Mouse (Mus musculus): ENCODE results near the gene Frs2.

Frs2 gene

DNA sequence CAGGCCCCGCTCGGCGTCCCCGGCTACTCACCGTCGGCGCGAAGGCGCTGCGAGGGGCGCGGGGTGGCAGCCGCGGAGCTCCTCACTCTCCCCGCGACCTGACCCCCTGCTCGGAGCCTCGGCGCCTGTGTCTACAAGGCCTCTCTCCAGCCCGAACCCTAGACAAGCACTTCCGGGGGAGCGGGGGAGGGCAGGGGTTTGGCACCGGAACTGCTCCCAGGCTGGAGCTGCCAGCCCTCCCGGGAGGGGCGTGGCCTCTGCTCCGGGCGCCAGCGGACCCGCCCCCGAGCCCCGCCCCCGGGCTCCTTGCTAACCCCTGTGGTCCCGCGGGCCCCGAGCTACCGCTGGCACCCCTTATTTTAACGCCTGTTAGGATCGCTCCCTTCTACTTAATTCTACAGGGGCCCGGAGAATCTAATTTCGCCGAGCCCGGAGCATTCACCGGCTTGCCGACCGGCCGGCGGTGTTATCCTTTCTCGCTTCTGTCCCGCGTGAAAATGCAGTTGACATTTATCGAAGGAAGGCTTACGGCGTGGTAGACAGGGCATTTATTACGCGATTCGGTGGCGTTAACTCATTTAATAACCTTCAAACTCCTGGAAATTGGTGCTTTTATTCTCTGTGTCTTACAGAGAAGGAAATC, at the start of gene Frs2:
TSS of gene Frs2 (minus strand) at position 174 of the 643 bp plus-strand sequence.
- WGBS = under 1% methylated on average over 57 of the region's 57 CpGs

DNA sequence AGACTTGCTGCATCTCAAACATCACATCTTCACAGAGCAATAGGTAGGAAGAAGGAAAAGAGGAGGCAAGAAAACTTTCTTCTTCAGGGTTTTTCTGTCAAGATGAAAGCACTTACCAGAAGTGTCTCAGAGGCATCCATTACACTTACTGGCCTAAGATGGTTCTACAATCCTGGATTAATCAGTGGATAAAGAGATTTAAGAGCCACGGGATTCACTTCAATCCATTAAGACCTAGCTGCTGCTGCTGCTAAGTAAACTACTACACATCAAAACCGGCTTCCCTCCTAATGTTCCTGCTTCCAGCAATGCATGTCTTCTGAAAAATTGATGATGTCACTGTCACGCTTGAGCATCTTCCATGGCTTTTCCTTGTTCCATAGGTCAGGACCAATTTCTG, 48.4 kb upstream of the Frs2 start:
- WGBS = 93% methylated on average over 3 of the region's 3 CpGs

DNA sequence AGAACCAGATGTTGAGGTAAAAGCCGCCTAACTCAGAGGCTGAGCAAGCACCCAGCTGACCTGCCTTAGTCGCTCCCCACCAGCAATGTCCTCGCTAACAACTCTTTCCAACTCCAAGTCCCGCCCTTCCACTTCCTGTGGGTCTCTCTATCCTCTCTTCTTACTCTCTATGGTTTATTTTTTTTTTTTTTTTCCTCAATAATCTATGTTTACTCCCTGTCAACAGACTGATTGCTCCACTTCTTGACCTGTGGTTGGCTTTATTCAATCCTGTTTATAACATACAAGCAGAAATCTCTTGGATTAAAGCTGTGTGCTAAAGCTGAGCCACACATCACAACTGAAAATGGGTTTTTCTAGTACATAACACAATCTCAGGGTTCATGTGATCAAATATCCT, 47.4 kb upstream of the Frs2 start:
- 97% methylated on average over 4 of the region's 4 CpGs for WGBS

DNA sequence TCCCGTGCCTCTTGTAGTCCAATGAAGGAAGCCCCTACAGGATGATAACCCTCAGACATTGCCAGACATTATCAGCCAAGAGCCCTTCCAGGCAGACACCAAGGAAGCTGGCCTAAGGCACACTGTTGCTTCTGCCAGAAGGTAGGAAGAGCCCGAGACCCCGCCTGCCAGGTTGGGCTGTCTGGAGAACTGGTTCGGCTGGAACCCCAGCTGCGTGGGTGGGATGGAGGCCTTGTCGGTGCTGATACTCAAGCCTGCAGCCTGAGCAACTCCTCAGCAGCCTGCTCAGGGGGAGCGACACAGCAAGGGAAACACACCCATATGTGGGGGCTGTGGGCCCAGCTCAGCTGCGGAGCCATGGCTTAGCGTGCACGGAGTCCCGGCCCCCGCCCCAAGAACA, 46.7 kb upstream of the Frs2 start:
- WGBS = 95% methylated on average over 12 of the region's 12 CpGs

DNA sequence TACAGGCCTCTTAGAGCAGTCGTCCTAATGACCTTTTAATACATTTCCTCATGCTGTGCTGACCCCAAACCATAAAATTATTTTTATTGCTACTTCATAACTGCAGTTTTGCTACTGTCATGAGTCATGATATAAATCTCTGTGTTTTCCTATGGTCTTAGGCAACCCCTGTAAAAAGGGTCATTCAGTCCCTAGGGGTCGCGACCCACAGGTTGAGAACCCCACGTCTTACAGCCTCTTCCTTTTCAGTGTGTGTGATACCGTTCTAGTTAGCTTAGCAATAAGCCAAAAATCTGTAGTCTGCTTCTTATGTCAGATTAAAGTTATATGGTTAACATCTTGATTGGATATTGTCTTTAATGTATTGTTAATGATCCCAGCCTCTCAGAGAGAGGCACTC, 45.0 kb upstream of the Frs2 start:
- 85% methylated on average over 5 of the region's 5 CpGs for WGBS

DNA sequence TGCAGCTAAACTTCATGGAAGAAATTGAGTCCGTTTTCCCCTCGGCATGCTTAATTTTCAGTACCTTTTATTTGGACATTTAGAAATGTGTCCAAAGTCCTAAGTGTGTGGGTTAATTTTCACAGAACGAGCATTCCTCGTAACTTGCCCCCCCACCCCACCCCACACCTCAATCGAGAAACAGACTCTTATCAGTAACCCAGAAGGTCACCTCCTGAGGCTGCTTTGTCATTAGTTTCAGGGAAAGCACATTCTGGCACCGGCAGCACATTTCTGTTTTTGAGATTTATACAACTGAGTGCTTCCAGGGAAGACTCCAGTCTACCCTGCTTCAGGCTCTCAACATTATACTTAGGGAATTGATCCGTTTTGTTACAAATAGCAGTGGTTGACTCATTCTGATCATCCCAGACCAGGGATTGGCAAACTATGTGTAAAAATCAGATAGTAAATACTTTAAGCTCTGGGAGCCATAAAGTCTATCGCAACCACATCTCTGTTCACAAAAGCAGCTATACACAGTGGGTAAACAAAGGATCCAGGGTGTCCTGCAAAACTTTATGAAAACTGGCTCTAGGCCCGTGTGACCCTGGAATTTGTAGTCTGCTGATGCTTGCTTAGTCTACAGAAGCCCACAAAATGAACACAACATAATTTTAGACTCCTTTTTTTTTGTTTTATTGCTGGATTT, 37.2 kb upstream of the Frs2 start:
- 79% methylated on average over 9 of the region's 9 CpGs for WGBS

DNA sequence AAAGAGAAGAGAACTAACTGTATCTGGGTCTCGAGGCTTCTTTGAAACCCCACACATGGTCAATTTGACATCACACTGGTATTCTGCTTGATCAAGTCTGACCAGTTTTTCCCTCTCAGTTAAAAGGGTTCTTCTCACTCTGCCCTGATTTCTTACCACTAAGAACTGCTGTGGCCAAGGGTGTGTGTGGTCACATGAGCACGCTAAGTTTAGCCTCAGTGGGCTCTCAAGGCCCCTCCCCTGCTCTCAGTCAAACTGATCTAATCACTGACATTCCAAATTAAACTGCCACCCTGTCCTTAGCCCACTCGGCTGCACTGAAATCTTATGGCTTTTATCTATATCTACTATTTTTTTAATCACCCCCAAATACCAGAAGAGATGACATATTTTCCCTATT, 32.8 kb upstream of the Frs2 start:
- WGBS = 63% methylated on average over 3 of the region's 3 CpGs

DNA sequence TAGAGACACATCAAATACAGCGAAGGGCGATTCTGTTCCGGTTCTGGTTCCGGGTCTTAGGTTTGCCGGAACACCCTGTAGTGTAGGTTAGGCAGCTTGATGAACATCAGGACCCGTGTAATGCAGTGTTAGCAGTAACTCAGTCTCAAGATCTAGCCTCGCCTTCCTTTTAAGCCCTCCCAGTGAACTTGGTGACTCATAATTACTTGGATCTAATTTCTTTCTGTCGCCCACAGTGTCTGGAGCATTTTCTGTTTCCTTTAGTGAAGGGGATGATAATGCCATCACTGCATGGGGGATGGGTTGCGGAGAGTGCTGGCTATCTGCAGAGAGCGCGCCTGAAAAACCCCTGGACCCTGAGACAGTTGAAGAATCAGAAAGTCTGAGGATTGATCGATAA, 26.3 kb upstream of the Frs2 start:
- 76% methylated on average over 12 of the region's 12 CpGs for WGBS

DNA sequence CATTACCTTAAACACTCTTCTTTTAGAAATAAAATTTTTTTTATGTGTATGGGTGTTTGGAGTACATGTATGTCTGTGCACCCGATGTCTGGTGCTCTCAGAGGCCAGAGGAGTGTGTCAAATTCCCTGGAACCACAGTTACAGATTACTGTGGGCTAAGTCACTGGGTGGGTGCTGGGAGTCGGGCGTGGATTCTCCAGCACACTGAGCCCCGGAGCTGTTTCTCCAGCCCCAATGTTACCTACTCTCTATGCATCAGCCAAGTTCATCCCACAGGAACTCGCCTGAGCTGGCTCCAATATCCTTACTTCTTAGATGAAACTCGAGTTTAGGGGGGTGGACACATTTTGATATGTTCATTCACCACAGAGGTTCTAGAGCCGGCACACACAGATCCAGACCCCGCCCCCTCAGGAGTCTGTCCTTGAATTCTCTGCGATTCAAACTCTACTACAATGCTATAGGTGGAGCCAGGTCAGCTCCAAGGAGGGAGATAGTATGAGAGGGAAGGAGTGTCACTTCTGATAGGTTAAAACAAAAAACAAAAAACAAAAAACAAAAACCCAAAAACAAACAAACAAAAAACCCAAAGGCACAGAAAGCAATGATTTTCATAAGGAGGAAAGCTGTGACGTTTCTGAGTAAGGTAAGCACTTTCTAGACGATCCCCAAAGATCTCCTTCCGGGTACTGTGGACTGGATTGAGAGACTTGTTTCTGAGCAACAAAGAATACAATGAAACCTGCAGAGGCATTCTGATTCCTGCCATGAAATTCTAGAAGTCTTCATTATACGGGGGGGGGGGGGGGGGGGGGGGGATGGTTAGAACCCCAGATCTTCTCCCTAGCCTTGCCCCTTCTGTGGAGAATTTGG, 25.5 kb upstream of the Frs2 start:
- 35% methylated on average over 13 of the region's 13 CpGs for WGBS

DNA sequence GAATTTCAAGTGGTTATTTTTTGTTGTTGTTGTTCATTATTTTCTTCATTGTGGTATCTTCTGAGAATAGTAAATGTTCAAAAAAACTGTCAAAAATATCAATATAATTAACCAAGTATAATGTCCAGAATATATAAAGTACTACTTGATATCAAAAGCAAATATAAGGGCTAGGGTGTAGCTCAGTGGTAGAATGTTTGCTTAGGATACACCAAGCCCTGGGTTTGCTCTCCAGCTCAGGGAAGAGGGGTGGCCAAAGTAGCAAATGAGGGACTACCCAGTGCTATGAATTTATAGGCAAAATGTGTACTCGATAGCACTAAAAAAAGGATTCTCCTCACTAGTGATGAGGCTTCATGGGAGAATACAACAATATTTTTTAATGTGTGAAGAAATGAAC, 24.8 kb upstream of the Frs2 start:
- 79% methylated on average over 1 of the region's 1 CpGs for WGBS

DNA sequence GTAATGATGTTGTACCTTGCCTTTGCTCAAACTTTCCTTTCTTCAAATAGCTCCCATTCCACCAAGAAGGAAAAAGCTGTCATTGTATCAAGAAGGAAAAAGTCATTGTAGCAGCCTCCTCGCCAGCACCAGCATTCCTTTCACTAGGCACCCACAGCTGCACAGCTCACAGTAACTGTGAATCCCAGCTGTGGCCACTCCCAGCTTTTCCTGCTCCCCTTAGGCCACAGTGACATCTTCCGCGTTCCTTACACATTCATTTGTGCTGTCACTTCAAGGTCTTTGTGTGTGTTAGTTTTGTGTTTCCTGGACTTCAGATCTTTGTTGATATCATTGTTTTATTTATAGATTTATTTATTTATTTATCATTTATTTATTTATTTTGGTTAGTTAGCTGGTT, 23.7 kb upstream of the Frs2 start:
- 65% methylated on average over 3 of the region's 3 CpGs for WGBS

DNA sequence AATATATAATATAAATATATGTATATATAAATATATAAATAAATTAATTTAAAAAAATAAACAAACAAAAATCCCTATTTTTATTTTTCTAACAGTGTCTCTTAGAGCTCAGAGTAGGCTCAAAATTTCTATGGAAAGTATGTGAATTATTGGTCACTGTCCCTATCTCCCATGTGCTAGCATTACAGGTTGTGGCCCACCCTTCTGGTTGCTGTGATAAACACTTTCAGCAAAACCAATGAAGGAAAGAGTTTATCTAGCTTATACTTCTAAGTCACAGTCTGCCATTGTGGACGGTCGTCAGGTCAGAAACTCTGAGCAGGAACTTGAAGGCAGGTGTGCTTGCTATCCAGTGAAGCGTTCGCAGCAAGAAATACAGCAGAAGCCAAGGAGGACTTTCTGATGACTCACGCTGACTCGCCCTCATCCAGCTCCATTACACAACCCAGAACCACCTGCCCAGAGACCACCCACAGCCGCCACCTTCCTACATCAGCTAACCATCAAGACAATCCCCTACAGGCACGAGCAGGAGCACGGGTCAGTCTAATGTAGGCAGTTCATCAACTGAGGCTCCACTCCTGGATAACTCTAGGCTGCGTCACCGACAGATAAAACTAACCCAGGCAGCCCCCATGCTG, 18.6 kb upstream of the Frs2 start:
- whole genome bisulfite sequencing = 91% methylated on average over 11 of the region's 11 CpGs

DNA sequence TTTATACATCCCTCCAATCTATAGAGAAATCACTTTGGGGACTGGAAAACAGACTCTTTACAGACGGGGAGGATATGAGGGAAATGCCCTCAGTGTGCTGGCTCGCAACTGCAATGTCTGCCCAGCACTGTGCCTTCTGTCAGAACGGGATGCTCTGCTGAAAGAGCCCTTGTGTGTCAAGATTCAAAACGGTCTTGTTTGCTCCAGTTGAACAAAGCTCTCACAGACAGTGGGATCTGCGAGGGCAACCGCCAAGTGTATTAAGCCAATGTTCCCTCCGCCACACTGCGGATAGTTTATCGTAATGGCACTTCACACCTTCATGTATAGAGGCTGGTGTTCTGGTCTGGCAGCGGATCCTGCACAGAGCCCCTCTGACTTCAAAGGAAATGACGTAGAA, 14.3 kb upstream of the Frs2 start:
- 59% methylated on average over 11 of the region's 11 CpGs for WGBS

DNA sequence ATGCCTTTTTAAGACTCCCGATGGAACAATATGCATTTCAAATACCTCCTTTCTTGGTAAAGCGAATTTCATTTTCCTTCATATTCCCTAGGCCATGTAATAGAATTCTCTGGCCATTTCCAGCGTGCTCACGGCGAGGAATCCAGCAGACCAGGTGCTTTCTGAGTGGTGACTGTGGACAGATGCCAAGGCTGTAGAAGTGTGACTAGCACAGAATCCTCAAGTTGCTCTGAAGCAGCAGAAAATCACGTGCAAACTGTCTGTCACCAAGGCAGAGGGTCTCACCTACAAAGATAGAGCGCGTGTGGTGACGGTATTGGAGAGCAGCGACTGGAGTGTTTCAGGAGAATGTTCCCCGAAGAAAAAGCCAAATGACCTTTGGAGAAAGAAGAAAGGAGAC, 11.8 kb upstream of the Frs2 start:
- 84% methylated on average over 11 of the region's 11 CpGs for WGBS

DNA sequence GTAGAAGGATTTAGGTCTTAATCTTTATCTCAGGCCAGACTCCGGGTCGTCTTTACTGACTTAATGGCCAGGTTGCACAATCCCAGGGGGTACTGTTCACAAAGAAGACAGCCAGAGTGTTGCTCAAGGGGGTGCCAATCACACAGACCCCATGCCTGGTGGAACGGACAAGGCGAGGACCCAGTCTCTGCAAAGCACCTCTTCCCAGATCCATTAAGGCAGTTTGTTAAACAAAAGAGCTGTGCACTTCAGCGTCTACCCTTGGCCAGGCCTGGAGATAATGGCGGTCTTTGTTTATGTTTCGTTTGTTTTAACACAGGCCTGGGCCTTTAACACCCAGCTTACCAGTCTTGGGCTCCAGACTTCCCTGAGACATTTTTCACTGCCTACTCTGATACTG, 3.9 kb upstream of the Frs2 start:
- WGBS = 50% methylated on average over 7 of the region's 7 CpGs

DNA sequence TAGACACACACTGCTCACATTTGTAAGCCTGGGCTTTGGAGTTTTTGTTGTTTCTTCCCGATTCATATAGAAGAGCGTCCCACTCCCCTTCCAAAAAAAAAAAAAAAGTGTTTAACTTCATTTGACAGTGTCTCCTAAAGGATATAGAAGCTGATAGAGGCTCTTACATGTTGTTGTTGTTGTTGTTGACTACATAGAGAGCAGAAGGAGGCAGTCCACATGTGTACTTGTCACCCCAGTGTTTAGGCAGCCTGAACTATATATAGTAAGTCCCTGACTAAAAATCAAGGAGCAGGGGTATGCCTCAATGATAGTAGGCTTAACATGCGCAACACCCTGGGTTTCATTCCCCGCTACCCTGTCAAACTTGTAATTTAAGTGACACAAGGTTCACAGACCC, 3.3 kb upstream of the Frs2 start:
- WGBS = 81% methylated on average over 4 of the region's 4 CpGs

DNA sequence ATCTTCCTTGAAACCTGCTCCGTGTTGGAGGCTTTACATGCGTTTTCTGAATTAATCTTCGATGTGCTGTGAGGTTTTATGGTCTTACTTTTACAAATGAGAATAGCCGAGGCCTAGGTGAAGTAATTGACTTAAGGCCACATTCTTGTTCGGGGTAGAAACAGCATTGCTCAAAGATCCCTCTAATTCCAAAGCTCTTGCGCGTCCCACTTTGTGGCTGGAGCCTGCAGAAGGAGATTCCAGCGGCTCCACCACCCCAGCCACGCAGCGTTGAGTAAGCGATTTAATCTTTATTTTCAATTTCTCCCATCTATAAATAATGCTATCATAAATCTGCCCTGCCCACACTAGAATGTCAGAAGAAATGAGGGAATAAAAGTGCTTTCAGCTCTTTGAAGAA, 2.9 kb upstream of the Frs2 start:
- WGBS = 67% methylated on average over 11 of the region's 11 CpGs

DNA sequence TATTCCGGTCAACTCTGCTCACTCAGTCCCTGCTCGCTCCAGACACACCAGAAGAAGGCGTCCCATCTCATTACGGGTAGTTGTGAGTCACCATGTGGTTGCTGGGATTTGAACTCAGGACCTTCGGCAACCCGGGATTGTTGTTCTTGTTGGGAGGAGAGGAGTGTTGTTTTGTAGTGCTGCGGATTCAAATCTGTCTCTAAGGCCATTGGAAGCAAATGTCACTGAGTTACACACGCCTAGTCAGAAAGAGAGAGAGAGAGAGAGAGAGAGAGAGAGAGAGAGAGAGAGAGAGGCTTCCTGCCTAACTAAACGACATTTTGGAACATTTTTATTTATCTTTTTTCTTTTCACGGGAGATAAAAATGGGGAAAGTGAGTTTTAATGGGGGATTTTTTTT, 2.4 kb upstream of the Frs2 start:
- 46% methylated on average over 10 of the region's 10 CpGs for WGBS

DNA sequence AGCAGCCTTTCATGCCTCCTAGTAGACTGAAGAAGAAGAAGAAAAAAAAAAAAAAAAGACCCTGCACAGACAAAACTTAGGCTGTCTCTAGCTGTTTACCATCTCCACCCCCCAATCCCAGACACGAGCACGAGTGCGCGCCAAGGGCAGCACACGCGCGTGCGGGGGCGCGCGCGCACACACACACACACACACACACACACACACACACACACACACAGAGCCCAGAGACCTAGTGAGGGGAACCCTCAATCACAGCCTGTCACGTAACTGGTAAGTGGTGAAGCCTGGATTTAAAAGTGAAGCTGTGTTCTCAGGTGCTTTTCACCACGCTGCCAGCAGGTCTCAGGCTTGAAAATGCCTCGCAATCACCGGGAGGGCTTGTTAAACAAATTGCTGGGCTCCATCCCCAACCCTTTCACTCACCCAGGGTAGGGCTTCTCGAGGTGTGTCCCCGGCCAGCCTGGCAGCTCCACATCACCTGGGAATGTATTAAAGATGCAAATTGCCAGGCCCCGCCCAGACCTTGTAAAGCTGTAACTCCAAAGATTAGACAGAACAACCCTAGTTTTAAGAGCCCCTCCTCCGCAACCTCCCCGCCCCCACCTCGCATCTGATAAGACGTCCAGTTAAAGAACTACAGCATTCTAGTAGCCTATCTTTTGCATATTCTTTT, 1.7 kb upstream of the Frs2 start:
- 3% methylated on average over 23 of the region's 23 CpGs for WGBS

DNA sequence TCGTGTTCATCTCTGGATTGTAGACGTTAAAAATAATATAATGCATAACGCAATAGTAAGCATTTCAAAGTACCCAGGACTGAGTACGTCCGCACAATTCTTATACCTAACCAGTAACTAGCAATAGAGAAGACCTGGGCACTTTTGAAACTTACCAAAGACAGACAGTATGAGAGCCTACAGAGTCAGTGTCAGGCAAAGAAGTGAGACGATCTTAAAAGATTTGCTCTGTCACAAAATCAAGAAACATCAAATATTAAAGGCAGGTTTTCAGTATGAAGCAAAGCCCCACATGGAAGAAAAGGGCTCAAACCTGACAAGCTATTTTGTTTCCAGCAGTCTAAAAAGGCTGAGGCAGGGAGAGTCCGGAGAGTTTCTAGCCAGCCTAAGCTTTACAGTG, 907 bp upstream of the Frs2 start:
- WGBS = 15% methylated on average over 7 of the region's 7 CpGs

DNA sequence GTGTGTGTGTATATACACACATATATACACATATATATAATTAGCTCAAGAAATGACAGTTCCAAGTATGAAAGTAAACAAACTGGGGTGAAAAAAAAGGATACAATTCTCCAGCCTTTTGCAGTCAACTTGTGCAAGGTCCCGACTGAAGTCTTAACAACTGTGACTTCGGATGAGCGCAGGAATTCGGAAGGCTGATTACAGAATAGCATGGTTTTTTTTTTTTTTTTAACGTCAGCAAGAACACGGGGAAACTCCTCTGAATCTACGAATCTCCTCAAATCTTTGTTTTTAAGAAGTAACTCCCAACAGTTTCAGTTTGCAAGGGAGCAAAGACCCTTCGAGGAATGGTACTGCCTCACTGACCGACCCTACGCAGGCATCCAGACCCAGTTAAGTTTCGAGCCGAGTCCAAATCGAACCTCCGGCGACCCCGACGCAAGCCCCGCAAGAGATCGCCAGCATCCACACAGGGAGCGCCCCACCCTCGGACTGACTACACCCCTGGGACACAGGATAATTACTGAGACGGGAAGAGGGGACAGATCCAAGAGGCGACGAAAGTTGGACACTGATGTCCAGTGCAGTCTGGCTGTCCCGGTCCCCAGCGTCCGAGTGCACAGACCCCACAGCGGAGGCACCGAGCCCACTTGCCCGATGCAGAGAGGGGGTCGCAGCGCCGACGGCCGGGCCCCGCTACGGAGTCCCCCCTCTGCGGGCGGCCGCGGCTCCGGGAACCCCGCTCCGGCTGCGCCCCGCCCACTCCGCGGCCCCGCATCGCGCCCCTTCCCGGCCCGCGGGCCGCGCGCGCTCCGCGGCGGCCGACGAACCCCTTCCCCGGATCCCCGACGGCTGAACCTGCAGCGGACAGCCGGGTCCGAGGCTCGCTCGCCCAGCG, 622 bp downstream of the Frs2 start:
- WGBS = under 1% methylated on average over 71 of the region's 72 CpGs
